Mouse (Mus musculus): Measurements from ENCODE around the gene Slc25a19. TPM values are rescaled to one million over a fixed set of nuclear protein-coding genes. Genes with fewer than 3 reads are reported as not detected.

Gene Slc25a19
- polyA plus RNA-seq (2015; fragmentation: Nextera tagmentation; extraction: Ambion mirVana) = 49.7 and 57.9 TPM in 2 replicates

- H3K4me2 ChIP-seq (ENCODE audit: low read length) = peak within 1 kb of the TSS; percentile 90
- DNase-seq (ENCODE audit: low spot score) (peak; percentile 100), ATAC-seq (replicated peaks; ENCODE audit: low FRiP score, low read depth) (peak; percentile 97)
- peak within 1 kb of the TSS; percentile 71 for H3K4me3 ChIP-seq (replicated peaks; ENCODE audit: low read depth, low read length)
- 0 out of 2 replicates have a peak, but pooled peaks cover 2% of the 10 kb centered on the region for H3K36me3 ChIP-seq (ENCODE audit: insufficient read depth, low read length)
- TF ChIP-seq CTCF (IDR thresholded peaks at IDR 0.05; ENCODE audit: low read depth) = no peak
- peak within 1 kb of the TSS; percentile 67 for H3K9ac ChIP-seq (ENCODE audit: low read depth, low read length)
- WGBS = under 1% methylated on average over 47 of the region's 47 CpGs
- H3K9me3 ChIP-seq (replicated peaks; ENCODE audit: low read length) = no peaks in the 10 kb centered on the region
- no peaks in the 10 kb centered on the region for H3K27me3 ChIP-seq (ENCODE audit: insufficient read depth, low read length)
- H3K4me1 ChIP-seq (replicated peaks; ENCODE audit: insufficient read depth, low read length) = no peaks in the 10 kb centered on the region
- H3K27ac ChIP-seq = peak within 1 kb of the TSS; percentile 75; the same call in 1 of the 2 replicates
These were observed at the start of gene Slc25a19 for GRCm38 (mm10) chr11:115627705-115628464. Gene Slc25a19 (minus strand): TSS chr11:115628295.

DNA sequence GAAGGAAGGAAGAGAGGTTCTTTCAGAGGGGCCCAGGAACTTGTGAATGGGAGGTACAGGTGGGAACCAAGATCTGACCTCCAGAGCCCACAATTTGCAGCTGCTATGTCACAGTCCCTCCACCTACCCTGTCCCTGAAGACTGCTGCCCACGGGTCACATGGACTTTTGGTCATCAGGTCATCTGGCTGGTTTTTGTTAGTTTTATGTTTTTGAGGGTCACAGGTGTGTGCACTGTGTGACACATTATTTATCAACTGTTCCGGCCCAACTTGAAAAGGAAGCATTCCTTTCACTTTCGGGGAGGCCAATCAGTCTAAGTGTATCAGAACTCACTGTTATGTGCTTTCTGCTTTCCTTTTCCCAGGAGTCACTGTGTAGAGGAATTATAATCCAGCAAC is 49.4 kb upstream of the Slc25a19 start:
- ATAC-seq (replicated peaks; ENCODE audit: low FRiP score, low read depth) = no peak
- no peaks in the 10 kb centered on the region for H3K27me3 ChIP-seq (ENCODE audit: insufficient read depth, low read length)
- 75% methylated on average over 3 of the region's 3 CpGs for WGBS
- no peak overlapping the region for H3K9ac ChIP-seq (ENCODE audit: low read depth, low read length)
- no peaks in the 10 kb centered on the region for H3K4me1 ChIP-seq (replicated peaks; ENCODE audit: insufficient read depth, low read length)
- H3K4me3 ChIP-seq (replicated peaks; ENCODE audit: low read depth, low read length) = no peak overlapping the region
- H3K4me2 ChIP-seq (ENCODE audit: low read length) = no peak overlapping the region
- no peaks in the 10 kb centered on the region for H3K9me3 ChIP-seq (replicated peaks; ENCODE audit: low read length)
- DNase-seq (ENCODE audit: low spot score) = no peak
- no peak for TF ChIP-seq CTCF (IDR thresholded peaks at IDR 0.05; ENCODE audit: low read depth)
- H3K36me3 ChIP-seq (ENCODE audit: insufficient read depth, low read length) = 0 out of 2 replicates have a peak, but pooled peaks cover 6% of the 10 kb centered on the region
- H3K27ac ChIP-seq = no peak overlapping the region

DNA sequence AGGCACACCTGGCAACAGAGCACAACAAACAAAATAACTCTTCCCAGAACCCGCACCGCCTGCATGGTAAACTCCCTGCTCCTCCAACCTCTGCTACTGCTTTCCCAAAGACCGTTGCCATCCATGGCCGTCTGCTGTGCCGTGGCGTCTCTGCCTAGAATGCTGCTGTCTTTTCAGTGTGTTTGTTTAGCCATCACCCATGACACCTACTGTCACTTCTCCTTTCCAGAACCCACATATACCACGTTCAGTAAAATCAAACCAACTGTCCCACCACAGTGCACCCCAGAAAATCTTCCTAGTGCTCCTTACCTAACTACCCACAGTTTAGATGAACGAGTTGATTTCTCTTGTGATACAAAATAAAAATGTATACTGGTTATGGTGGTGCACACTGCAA is 48.6 kb upstream of the Slc25a19 start:
- Histone ChIP-seq H3K4me2 (ENCODE audit: low read length) (no peak overlapping the region), H3K36me3 (ENCODE audit: insufficient read depth, low read length) (0 out of 2 replicates have a peak, but pooled peaks cover 3% of the 10 kb centered on the region), H3K27ac (no peak overlapping the region), H3K4me1 (replicated peaks; ENCODE audit: insufficient read depth, low read length) (no peaks in the 10 kb centered on the region), H3K9me3 (replicated peaks; ENCODE audit: low read length) (no peaks in the 10 kb centered on the region), H3K9ac (ENCODE audit: low read depth, low read length) (no peak overlapping the region), H3K4me3 (replicated peaks; ENCODE audit: low read depth, low read length) (no peak overlapping the region), H3K27me3 (ENCODE audit: insufficient read depth, low read length) (no peaks in the 10 kb centered on the region)
- DNase-seq (ENCODE audit: low spot score) = no peak
- ATAC-seq (replicated peaks; ENCODE audit: low FRiP score, low read depth) = no peak
- 87% methylated on average over 8 of the region's 8 CpGs for WGBS
- TF ChIP-seq CTCF (IDR thresholded peaks at IDR 0.05; ENCODE audit: low read depth) = no peak

- H3K9me3 ChIP-seq (replicated peaks; ENCODE audit: low read length) = no peaks in the 10 kb centered on the region
- no peaks in the 10 kb centered on the region for H3K27me3 ChIP-seq (ENCODE audit: insufficient read depth, low read length)
- no peak overlapping the region for H3K27ac ChIP-seq
- no peak for DNase-seq (ENCODE audit: low spot score)
- no peak overlapping the region for H3K4me2 ChIP-seq (ENCODE audit: low read length)
- 0 out of 2 replicates have a peak, but pooled peaks cover 3% of the 10 kb centered on the region for H3K36me3 ChIP-seq (ENCODE audit: insufficient read depth, low read length)
- no peak for TF ChIP-seq CTCF (IDR thresholded peaks at IDR 0.05; ENCODE audit: low read depth)
- H3K9ac ChIP-seq (ENCODE audit: low read depth, low read length) = no peak overlapping the region
- no peak overlapping the region for H3K4me3 ChIP-seq (replicated peaks; ENCODE audit: low read depth, low read length)
- 76% methylated on average over 9 of the region's 9 CpGs for WGBS
- ATAC-seq (replicated peaks; ENCODE audit: low FRiP score, low read depth) = no peak
- no peaks in the 10 kb centered on the region; the same call in 1 of the 2 replicates for H3K4me1 ChIP-seq (replicated peaks; ENCODE audit: insufficient read depth, low read length)
These were observed 46.3 kb upstream of the Slc25a19 start for GRCm38 (mm10) chr11:115674235-115674865.

DNA sequence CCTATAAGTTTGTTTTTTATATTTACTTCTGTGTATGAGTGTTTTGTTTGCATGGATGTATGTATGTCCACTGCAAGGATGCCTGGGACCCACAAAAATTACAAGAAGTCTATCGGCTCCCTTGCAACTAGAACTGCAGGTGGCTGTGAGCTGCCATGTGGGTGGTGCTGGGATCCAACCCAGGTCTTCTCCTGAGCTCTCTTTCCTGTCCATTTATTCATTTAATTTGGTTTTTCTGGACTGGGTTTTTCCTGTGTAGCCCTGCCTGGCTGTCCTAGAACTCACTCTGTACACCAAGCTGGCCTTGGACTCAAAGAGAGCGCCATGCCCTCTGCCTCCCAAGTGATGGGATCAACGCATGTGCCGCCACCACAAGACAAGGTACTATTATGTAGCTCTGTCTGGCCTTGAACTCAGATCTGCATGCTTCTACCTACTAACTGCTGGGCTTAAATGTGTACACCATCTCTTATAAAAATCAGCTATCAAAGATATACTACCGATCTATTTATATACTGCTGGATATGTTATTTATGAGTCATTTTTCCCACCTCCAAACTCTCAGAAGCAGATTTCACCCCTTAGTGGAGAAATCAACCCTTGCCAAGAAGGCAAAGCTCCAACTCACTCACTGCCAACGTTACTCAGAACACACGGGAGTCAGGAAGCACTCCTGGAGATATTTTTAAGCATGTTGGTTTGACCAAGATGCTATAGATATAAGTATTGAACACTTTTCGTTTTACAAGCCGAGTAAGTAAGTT is 45.6 kb upstream of the Slc25a19 start:
- Histone ChIP-seq H3K27ac (no peak overlapping the region), H3K9me3 (replicated peaks; ENCODE audit: low read length) (no peaks in the 10 kb centered on the region), H3K36me3 (ENCODE audit: insufficient read depth, low read length) (0 out of 2 replicates have a peak, but pooled peaks cover 2% of the 10 kb centered on the region), H3K4me3 (replicated peaks; ENCODE audit: low read depth, low read length) (no peak overlapping the region), H3K4me1 (replicated peaks; ENCODE audit: insufficient read depth, low read length) (no peaks in the 10 kb centered on the region; the same call in 1 of the 2 replicates), H3K9ac (ENCODE audit: low read depth, low read length) (no peak overlapping the region), H3K4me2 (ENCODE audit: low read length) (no peak overlapping the region), H3K27me3 (ENCODE audit: insufficient read depth, low read length) (no peaks in the 10 kb centered on the region)
- DNase-seq (ENCODE audit: low spot score) (no peak), ATAC-seq (replicated peaks; ENCODE audit: low FRiP score, low read depth) (no peak)
- 81% methylated on average over 9 of the region's 9 CpGs for WGBS
- TF ChIP-seq CTCF (IDR thresholded peaks at IDR 0.05; ENCODE audit: low read depth) = no peak

Measured in kidney, postnatal 0 days (tissue).